Mouse (Mus musculus) layer of hippocampus, postnatal 10 days (tissue): Measurements from ENCODE around the gene Mettl24. TPM values are rescaled to one million over a fixed set of nuclear protein-coding genes. Genes with fewer than 3 reads are reported as not detected.

Experiments used
- total RNA-seq, 2 experiments: library from RNA; stranded (reverse); gene quantifications; 2 replicates each; pipeline ENCODE4 v1.2.3; 2021

The Mettl24 gene
- total RNA-seq, 2 experiments from 2014 or later = 1.5 to 2.4 TPM

Other genes starting within 250 kb of the Mettl24 start
- not detected for gene Slc22a16, start 112.9 kb upstream of the Mettl24 start, total RNA-seq
- gene Ddo, start 53.3 kb upstream of the Mettl24 start, total RNA-seq = 1 to 10 TPM; 6.4 to 8.4 TPM
- gene Cdc40, start 200.0 kb downstream of the Mettl24 start, total RNA-seq = 10 to 100 TPM; 36.0 to 38.2 TPM
- gene Wasf1, start 200.2 kb downstream of the Mettl24 start, total RNA-seq = 100 to 1,000 TPM; 303 to 359 TPM